Mouse (Mus musculus) midbrain, embryonic 13.5 days (tissue): ENCODE data around the gene Slc12a7. TPM values are rescaled to one million over a fixed set of nuclear protein-coding genes. Genes with fewer than 3 reads are reported as not detected.

Source experiments
- ATAC-seq: fragments of 200-750 bp; cut with Nextera tagmentation; 2 replicates; pipeline ENCODE4 v1.8.0; 2017; ENCODE audit warnings: mild to moderate bottlenecking, moderate TSS enrichment, moderate library complexity
- H3K27ac ChIP-seq: fragments of 300-500 bp; sonication (generic); 2 replicates; pipeline ENCODE4 v1.5.1; 2015; ENCODE audit warnings: inconsistent platforms, mild to moderate bottlenecking, moderate library complexity
- H3K27me3 ChIP-seq: fragments of 300-500 bp; sonication (generic); 2 replicates; pipeline ENCODE4 v1.6.1; 2015; ENCODE audit warnings: mild to moderate bottlenecking, inconsistent platforms
- H3K36me3 ChIP-seq: fragments of 300-500 bp; sonication (generic); 2 replicates; pipeline ENCODE4 v1.6.1; 2015; ENCODE audit warnings: mild to moderate bottlenecking, inconsistent platforms
- H3K4me1 ChIP-seq: fragments of 300-500 bp; sonication (generic); replicated peaks from 2 replicates; pipeline ENCODE4 v1.6.1; 2015; ENCODE audit warnings: inconsistent platforms
- H3K4me2 ChIP-seq: fragments of 300-500 bp; sonication (generic); replicated peaks from 2 replicates; pipeline ENCODE4 v1.6.1; 2015; ENCODE audit warnings: moderate library complexity, mild to moderate bottlenecking, inconsistent platforms
- H3K4me3 ChIP-seq: fragments of 300-500 bp; sonication (generic); replicated peaks from 2 replicates; pipeline ENCODE4 v1.5.1; 2015; ENCODE audit warnings: mild to moderate bottlenecking, inconsistent platforms
- H3K9ac ChIP-seq: fragments of 300-500 bp; sonication (generic); replicated peaks from 2 replicates; pipeline ENCODE4 v1.6.1; 2015; ENCODE audit warnings: mild to moderate bottlenecking, inconsistent platforms
- H3K9me3 ChIP-seq: fragments of 300-500 bp; sonication (generic); 2 replicates; pipeline ENCODE4 v1.6.1; 2016; ENCODE audit warnings: mild to moderate bottlenecking, inconsistent platforms
- WGBS: fragments of 180-500 bp; shearing (Covaris S2); methylation state at CpG from one replicate; pipeline ENCODE4 v1.1.7; 2015; 5-methylcytosine and 5-hydroxymethylcytosine counted together
- polyA plus RNA-seq: library from polyadenylated mRNA; unstranded; fragments of >200 nt; fragmentation: Nextera tagmentation; extraction: Ambion mirVana; gene quantifications from 2 replicates; pipeline ENCODE4 v1.2.1, GENCODE M21; 2015

Slc12a7 gene
- polyA plus RNA-seq, 1 experiment from 2014 or later, result 18.5 TPM

- H3K9me3 ChIP-seq, result no peaks in the 10 kb centered on the region
- WGBS, result 70% methylated on average over 12 of the region's 12 CpGs
- H3K9ac ChIP-seq, result no peak overlapping the region
- ATAC-seq, result no peak
- H3K27me3 ChIP-seq, result 0 out of 2 replicates have a peak, but pooled peaks cover 3% of the 10 kb centered on the region
- H3K27ac ChIP-seq, result no peak overlapping the region
- H3K4me2 ChIP-seq, result no peak overlapping the region
- no peak overlapping the region for H3K4me3 ChIP-seq
- H3K4me1 ChIP-seq, result peaks cover 13% of the 10 kb centered on the region; the same call in 1 of the 2 replicates
- no peaks in the 10 kb centered on the region for H3K36me3 ChIP-seq
These were observed 100.9 kb downstream of the Slc12a7 start for GRCm38 (mm10) chr13:73833809-73834208.

GRCm38 (mm10) chr13:73835791-73836190 lies 102.9 kb downstream of the Slc12a7 start:
- Histone ChIP-seq H3K9ac (no peak overlapping the region), H3K9me3 (no peaks in the 10 kb centered on the region), H3K27me3 (0 out of 2 replicates have a peak, but pooled peaks cover 3% of the 10 kb centered on the region), H3K27ac (no peak overlapping the region), H3K4me3 (no peak overlapping the region), H3K4me2 (no peak overlapping the region), H3K4me1 (peaks cover 20% of the 10 kb centered on the region), H3K36me3 (no peaks in the 10 kb centered on the region)
- ATAC-seq, result no peak
- WGBS, result 57% methylated on average over 4 of the region's 4 CpGs

GRCm38 (mm10) chr13:73836491-73836890 lies 103.6 kb downstream of the Slc12a7 start:
- 83% methylated on average over 6 of the region's 6 CpGs for WGBS
- no peak for ATAC-seq
- H3K4me2 ChIP-seq, result no peak overlapping the region
- no peak overlapping the region for H3K27ac ChIP-seq
- H3K36me3 ChIP-seq, result no peaks in the 10 kb centered on the region
- no peak overlapping the region for H3K4me3 ChIP-seq
- H3K9ac ChIP-seq, result no peak overlapping the region
- peaks cover 20% of the 10 kb centered on the region for H3K4me1 ChIP-seq
- H3K9me3 ChIP-seq, result no peaks in the 10 kb centered on the region
- H3K27me3 ChIP-seq, result 0 out of 2 replicates have a peak, but pooled peaks cover 3% of the 10 kb centered on the region

- no peaks in the 10 kb centered on the region for H3K36me3 ChIP-seq
- ATAC-seq, result no peak
- WGBS, result 81% methylated on average over 8 of the region's 8 CpGs
- no peak overlapping the region for H3K27ac ChIP-seq
- H3K27me3 ChIP-seq, result peaks cover 14% of the 10 kb centered on the region
- H3K9me3 ChIP-seq, result no peaks in the 10 kb centered on the region
- no peak overlapping the region for H3K9ac ChIP-seq
- no peak overlapping the region for H3K4me2 ChIP-seq
- H3K4me3 ChIP-seq, result no peak overlapping the region
- H3K4me1 ChIP-seq, result peaks cover 20% of the 10 kb centered on the region
These were observed 104.8 kb downstream of the Slc12a7 start for GRCm38 (mm10) chr13:73837708-73838107.

- Histone ChIP-seq H3K27me3 (peaks cover 23% of the 10 kb centered on the region), H3K27ac (no peak overlapping the region), H3K4me2 (no peak overlapping the region), H3K36me3 (no peaks in the 10 kb centered on the region), H3K9ac (no peak overlapping the region), H3K4me3 (no peak overlapping the region), H3K9me3 (no peaks in the 10 kb centered on the region), H3K4me1 (peaks cover 20% of the 10 kb centered on the region)
- WGBS, result 61% methylated on average over 11 of the region's 11 CpGs
- peak; percentile 79 for ATAC-seq
These were observed 106.2 kb downstream of the Slc12a7 start for GRCm38 (mm10) chr13:73839137-73839548.

- no peak overlapping the region for H3K9ac ChIP-seq
- 78% methylated on average over 4 of the region's 4 CpGs for WGBS
- no peak overlapping the region for H3K4me3 ChIP-seq
- H3K4me1 ChIP-seq, result peaks cover 20% of the 10 kb centered on the region
- H3K27me3 ChIP-seq, result peaks cover 28% of the 10 kb centered on the region
- no peaks in the 10 kb centered on the region for H3K9me3 ChIP-seq
- H3K27ac ChIP-seq, result no peak overlapping the region
- no peaks in the 10 kb centered on the region for H3K36me3 ChIP-seq
- H3K4me2 ChIP-seq, result no peak overlapping the region
- ATAC-seq, result no peak
These were observed 106.8 kb downstream of the Slc12a7 start for GRCm38 (mm10) chr13:73839740-73840139.

GRCm38 (mm10) chr13:73842696-73843095 lies 109.8 kb downstream of the Slc12a7 start:
- Histone ChIP-seq H3K27me3 (peaks cover 58% of the 10 kb centered on the region), H3K4me2 (no peak overlapping the region), H3K36me3 (no peaks in the 10 kb centered on the region), H3K9ac (no peak overlapping the region), H3K4me3 (no peak overlapping the region), H3K9me3 (no peaks in the 10 kb centered on the region), H3K4me1 (peaks cover 28% of the 10 kb centered on the region), H3K27ac (no peak overlapping the region)
- ATAC-seq, result no peak

- H3K27ac ChIP-seq, result no peak overlapping the region
- H3K27me3 ChIP-seq, result peaks cover 71% of the 10 kb centered on the region
- peak overlapping the region; percentile 63 for H3K4me3 ChIP-seq
- peak overlapping the region; percentile 66 for H3K9ac ChIP-seq
- 1% methylated on average over 62 of the region's 65 CpGs for WGBS
- H3K9me3 ChIP-seq, result no peaks in the 10 kb centered on the region
- peaks cover 14% of the 10 kb centered on the region; the same call in 1 of the 2 replicates for H3K4me1 ChIP-seq
- peak; percentile 83 for ATAC-seq
- H3K36me3 ChIP-seq, result no peaks in the 10 kb centered on the region
- peak overlapping the region; percentile 85 for H3K4me2 ChIP-seq
These were observed 113.9 kb downstream of the Slc12a7 start for GRCm38 (mm10) chr13:73846589-73847464.

- H3K4me1 ChIP-seq, result peaks cover 14% of the 10 kb centered on the region; the same call in 1 of the 2 replicates
- peak within 1 kb of the TSS; percentile 66 for H3K9ac ChIP-seq
- H3K27me3 ChIP-seq, result peaks cover 66% of the 10 kb centered on the region
- peak within 1 kb of the TSS; percentile 63 for H3K4me3 ChIP-seq
- H3K9me3 ChIP-seq, result no peaks in the 10 kb centered on the region
- peak within 1 kb of the TSS; percentile 85 for H3K4me2 ChIP-seq
- H3K27ac ChIP-seq, result no peak within 1 kb of the TSS
- ATAC-seq, result peak; percentile 86
- 3% methylated on average over 32 of the region's 38 CpGs for WGBS
- H3K36me3 ChIP-seq, result no peaks in the 10 kb centered on the region
These were observed 114.6 kb downstream of the Slc12a7 start, which contains the start of gene Nkd2 for GRCm38 (mm10) chr13:73847465-73847836. TSS of gene Nkd2 (minus strand) at chr13:73847631.

Other genes with a start within 250 kb of the Slc12a7 start
- gene Slc6a3, start 196.3 kb upstream of the Slc12a7 start, polyA plus RNA-seq, result 1.1 and 6.7 TPM in 2 replicates
- gene Clptm1l, start 129.1 kb upstream of the Slc12a7 start, polyA plus RNA-seq, result 111 and 130 TPM in 2 replicates
- gene Tert, start 106.2 kb upstream of the Slc12a7 start, polyA plus RNA-seq, result 5.8 and 7.1 TPM in 2 replicates
- gene Slc6a18, start 55.1 kb upstream of the Slc12a7 start, polyA plus RNA-seq, result not detected in 2 replicates
- 0.06 and 0.09 TPM in 2 replicates for gene Slc6a19, start 28.2 kb upstream of the Slc12a7 start, polyA plus RNA-seq
- 7.2 and 7.6 TPM in 2 replicates for gene Nkd2, start 114.5 kb downstream of the Slc12a7 start, polyA plus RNA-seq
- gene Trip13, start 204.7 kb downstream of the Slc12a7 start, polyA plus RNA-seq, result 17.4 and 19.7 TPM in 2 replicates
- gene Brd9, start 204.7 kb downstream of the Slc12a7 start, polyA plus RNA-seq, result 96.4 and 101 TPM in 2 replicates
- not detected in 2 replicates for gene Zdhhc11, start 230.8 kb downstream of the Slc12a7 start, polyA plus RNA-seq